Mouse (Mus musculus) heart, embryonic 12.5 days (tissue): ENCODE measurements around the gene Cep295nl. TPM values are rescaled to one million over a fixed set of nuclear protein-coding genes. Genes with fewer than 3 reads are reported as not detected.
"Not testable (repeated sequence)": the region's sequence is repeated elsewhere in the genome, so short reads cannot be mapped to it uniquely, and the experiment has no call there.

Experiments
- ATAC-seq: fragments of 200-750 bp; cut with Nextera tagmentation; 2 replicates; pipeline ENCODE4 v1.8.0; 2017; ENCODE audit warnings: moderate TSS enrichment, moderate library complexity; ENCODE audit not compliant: insufficient number of reproducible peaks, low FRiP score
- H3K27ac ChIP-seq: fragments of 300-500 bp; sonication (generic); 2 replicates; pipeline ENCODE4 v1.5.1; 2016; ENCODE audit warnings: mild to moderate bottlenecking, moderate library complexity; ENCODE audit not compliant: poor library complexity, severe bottlenecking
- H3K27me3 ChIP-seq: fragments of 300-500 bp; sonication (generic); replicated peaks from 2 replicates; pipeline ENCODE4 v1.6.1; 2016; ENCODE audit warnings: mild to moderate bottlenecking, moderate library complexity
- H3K36me3 ChIP-seq: fragments of 300-500 bp; sonication (generic); 2 replicates; pipeline ENCODE4 v1.6.1; 2016; ENCODE audit warnings: mild to moderate bottlenecking, moderate library complexity
- H3K4me1 ChIP-seq: fragments of 300-500 bp; sonication (generic); replicated peaks from 2 replicates; pipeline ENCODE4 v1.6.1; 2016; ENCODE audit warnings: mild to moderate bottlenecking
- H3K4me2 ChIP-seq: fragments of 300-500 bp; sonication (generic); 2 replicates; pipeline ENCODE4 v1.6.1; 2016; ENCODE audit warnings: mild to moderate bottlenecking, moderate library complexity
- H3K4me3 ChIP-seq: fragments of 300-500 bp; sonication (generic); 2 replicates; pipeline ENCODE4 v1.5.1; 2016; ENCODE audit warnings: mild to moderate bottlenecking
- H3K9ac ChIP-seq: fragments of 300-500 bp; sonication (generic); 2 replicates; pipeline ENCODE4 v1.6.1; 2016; ENCODE audit warnings: mild to moderate bottlenecking, moderate library complexity
- H3K9me3 ChIP-seq: fragments of 300-500 bp; sonication (generic); replicated peaks from 2 replicates; pipeline ENCODE4 v1.6.1; 2016; ENCODE audit warnings: mild to moderate bottlenecking, moderate library complexity
- WGBS: fragments of 180-500 bp; shearing (Covaris S2); methylation state at CpG from one replicate; pipeline ENCODE4 v1.1.7; 2016; 5-methylcytosine and 5-hydroxymethylcytosine counted together
- polyA plus RNA-seq: library from polyadenylated mRNA; unstranded; fragments of >200 nt; fragmentation: Nextera tagmentation; extraction: Ambion mirVana; gene quantifications from 2 replicates; pipeline ENCODE4 v1.2.1, GENCODE M21; 2016

The Cep295nl gene
- polyA plus RNA-seq, 1 experiment from 2014 or later, result 0.24 TPM

DNA sequence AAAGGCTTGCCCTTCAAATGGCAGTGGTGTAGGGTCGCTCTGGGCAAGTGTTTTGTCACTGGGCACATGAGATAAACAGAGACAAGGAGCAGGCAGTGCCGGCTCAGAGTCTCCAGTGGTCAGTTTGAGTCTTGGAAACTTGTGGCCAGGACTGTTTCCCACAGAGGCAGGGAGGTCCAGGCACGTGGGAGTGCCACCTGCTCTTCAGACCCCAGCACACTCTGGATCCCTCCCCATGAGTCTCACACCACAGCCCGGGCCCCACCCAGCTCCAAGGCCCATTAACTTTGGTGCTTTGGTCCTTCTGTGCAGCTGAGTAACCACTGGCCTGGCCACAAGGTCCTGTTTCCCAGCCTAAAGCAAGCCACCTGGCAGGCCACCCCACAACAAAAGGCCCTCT lies 20.3 kb downstream of the Cep295nl start:
- peaks cover 25% of the 10 kb centered on the region for H3K36me3 ChIP-seq
- ATAC-seq, result no peak
- H3K9me3 ChIP-seq, result no peaks in the 10 kb centered on the region
- H3K4me3 ChIP-seq, result no peak overlapping the region
- H3K27me3 ChIP-seq, result no peaks in the 10 kb centered on the region
- no peak overlapping the region for H3K9ac ChIP-seq
- WGBS, result 49% methylated on average over 4 of the region's 4 CpGs
- H3K4me1 ChIP-seq, result peaks cover 25% of the 10 kb centered on the region
- no peak overlapping the region for H3K4me2 ChIP-seq
- H3K27ac ChIP-seq, result no peak overlapping the region

DNA sequence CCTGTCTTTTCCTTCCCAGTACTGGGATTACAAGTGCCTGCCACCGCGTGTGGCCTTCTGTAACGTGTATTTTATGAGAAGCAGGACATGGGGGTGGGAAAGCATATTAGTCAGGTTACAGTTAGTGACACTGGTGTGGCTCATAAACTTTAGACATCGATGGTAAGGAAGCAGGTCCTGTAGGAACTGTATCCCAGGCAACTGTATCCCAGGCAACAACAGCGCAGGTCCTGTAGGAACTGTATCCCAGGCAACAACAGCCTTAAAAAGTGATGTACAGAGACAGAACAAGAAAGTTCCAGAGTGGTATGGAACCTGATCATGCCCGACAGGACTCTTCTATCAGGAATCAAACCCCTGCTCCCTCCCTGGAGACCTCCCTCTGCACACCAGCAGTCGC lies 20.8 kb downstream of the Cep295nl start:
- H3K27ac ChIP-seq, result no peak overlapping the region
- H3K27me3 ChIP-seq, result no peaks in the 10 kb centered on the region
- no peak for ATAC-seq
- WGBS, result 78% methylated on average over 7 of the region's 7 CpGs
- H3K36me3 ChIP-seq, result peaks cover 25% of the 10 kb centered on the region
- peaks cover 28% of the 10 kb centered on the region for H3K4me1 ChIP-seq
- H3K9me3 ChIP-seq, result no peaks in the 10 kb centered on the region
- H3K4me2 ChIP-seq, result no peak overlapping the region
- H3K4me3 ChIP-seq, result no peak overlapping the region
- H3K9ac ChIP-seq, result no peak overlapping the region

DNA sequence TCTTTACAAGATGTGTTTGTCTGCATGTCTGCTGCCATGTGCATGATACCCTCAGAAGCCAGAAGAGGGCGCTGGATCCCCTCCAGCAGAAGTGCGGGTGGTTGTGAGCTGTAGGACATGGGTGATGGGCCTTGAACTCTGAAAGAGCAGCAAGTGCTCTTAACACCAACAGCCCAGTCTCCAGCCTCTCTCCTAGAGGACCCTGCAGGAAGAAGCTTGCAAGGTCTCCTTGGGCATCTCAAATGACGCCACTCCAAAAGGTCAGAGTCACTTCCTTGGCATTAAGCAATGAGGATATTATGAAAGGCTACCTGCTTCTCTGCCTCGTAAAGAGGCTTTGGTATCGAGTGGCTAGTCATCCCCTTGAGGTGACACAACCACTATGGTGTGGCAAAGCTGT lies 23.6 kb downstream of the Cep295nl start:
- Histone ChIP-seq H3K9me3 (no peaks in the 10 kb centered on the region), H3K36me3 (peaks cover 40% of the 10 kb centered on the region), H3K4me3 (no peak overlapping the region), H3K27me3 (no peaks in the 10 kb centered on the region), H3K4me1 (peaks cover 22% of the 10 kb centered on the region), H3K4me2 (no peak overlapping the region), H3K9ac (no peak overlapping the region), H3K27ac (no peak overlapping the region)
- WGBS, result 64% methylated on average over 5 of the region's 5 CpGs
- no peak for ATAC-seq

DNA sequence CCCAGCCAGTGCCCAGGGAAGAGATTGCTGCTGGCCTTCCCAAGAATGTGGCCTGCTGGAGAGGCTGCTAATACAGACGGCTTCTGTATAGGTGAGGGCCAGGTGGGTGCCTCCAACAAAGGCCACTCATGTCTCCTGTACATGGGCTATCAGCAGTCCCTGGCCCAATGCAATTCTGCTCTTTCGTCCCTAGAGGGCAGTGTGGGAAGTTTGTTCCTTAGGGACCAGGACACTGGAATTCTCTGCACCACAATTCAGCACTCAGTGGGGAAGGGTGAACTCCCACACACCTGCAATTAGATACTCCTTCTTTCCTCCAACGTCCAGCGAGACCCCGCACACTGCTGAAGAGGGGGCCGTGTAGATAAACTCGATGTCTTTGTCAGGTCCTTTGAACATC lies 25.2 kb downstream of the Cep295nl start:
- H3K9ac ChIP-seq, result no peak overlapping the region
- H3K36me3 ChIP-seq, result peaks cover 46% of the 10 kb centered on the region
- peak; percentile 18; the same call in 1 of the 2 replicates for ATAC-seq
- 0 out of 2 replicates have a peak overlapping the region, but pooled peaks have one; percentile 7 for H3K27ac ChIP-seq
- no peak overlapping the region for H3K4me3 ChIP-seq
- WGBS, result 16% methylated on average over 7 of the region's 7 CpGs
- H3K4me1 ChIP-seq, result peaks cover 19% of the 10 kb centered on the region
- H3K9me3 ChIP-seq, result no peaks in the 10 kb centered on the region
- no peaks in the 10 kb centered on the region for H3K27me3 ChIP-seq
- H3K4me2 ChIP-seq, result no peak overlapping the region

DNA sequence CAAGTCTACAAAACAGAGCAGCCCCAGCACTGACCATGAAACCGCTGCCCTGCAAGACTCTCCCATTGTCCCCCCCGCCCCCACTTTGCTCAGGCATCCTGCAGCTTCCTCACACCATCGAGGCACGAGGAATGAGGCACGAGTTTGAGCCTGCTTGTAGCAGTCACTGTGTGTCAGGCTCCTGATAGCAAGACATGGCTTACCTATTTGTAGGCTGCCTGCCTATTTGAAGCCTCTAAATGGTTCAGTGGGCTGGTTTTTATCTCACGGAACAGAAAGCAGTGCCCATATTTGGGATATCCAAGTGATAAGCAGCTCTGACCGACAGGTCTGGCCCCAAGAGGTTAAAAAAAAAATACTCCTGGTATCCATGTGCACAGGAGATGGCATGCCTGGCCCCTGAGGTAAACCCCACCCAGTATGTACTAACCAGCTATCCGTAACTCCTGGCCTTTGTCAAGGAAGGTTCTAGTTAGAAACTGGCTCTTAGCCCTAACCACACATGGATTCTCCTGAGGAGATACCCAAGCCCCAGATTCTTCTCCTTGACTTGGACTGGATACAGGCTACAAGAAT lies 26.0 kb downstream of the Cep295nl start:
- Histone ChIP-seq H3K4me1 (peaks cover 19% of the 10 kb centered on the region), H3K27ac (0 out of 2 replicates have a peak overlapping the region, but pooled peaks have one; percentile 7), H3K27me3 (no peaks in the 10 kb centered on the region), H3K4me3 (no peak overlapping the region), H3K4me2 (no peak overlapping the region), H3K9ac (no peak overlapping the region), H3K9me3 (no peaks in the 10 kb centered on the region), H3K36me3 (peaks cover 54% of the 10 kb centered on the region)
- no peak for ATAC-seq
- WGBS, result 36% methylated on average over 8 of the region's 8 CpGs

DNA sequence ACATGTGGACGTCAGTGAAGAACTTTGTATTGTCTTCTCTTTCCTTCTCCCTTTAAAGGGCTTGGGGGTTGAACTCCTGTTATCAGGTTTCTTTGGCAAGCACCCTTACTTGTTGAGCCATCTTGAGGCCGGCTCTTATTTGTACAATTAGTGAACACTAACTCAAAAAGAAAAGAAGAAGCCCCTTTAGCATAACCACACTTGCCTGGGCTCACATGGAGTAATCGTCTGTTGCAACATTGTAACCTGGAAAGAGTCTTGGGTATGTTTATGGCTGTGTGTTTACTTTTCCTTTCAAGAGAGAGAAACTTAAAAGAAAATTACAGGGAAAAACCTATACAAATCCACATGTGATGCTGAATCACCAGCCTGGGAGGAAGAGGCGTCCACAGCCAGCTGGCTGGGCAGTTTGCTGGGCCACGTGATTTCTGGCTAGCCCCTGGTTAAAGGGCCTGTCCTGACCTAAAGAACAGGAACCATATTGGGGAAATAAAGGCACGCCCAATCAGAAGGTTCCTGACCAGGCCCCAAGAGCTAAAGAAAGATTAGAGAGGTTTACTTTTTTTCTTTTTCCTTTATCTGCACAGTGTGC lies 30.1 kb downstream of the Cep295nl start:
- H3K9me3 ChIP-seq, result peaks cover 15% of the 10 kb centered on the region
- no peaks in the 10 kb centered on the region for H3K27me3 ChIP-seq
- no peak for ATAC-seq
- no peak overlapping the region for H3K4me3 ChIP-seq
- no peak overlapping the region for H3K4me2 ChIP-seq
- 77% methylated on average over 6 of the region's 6 CpGs for WGBS
- no peak overlapping the region for H3K27ac ChIP-seq
- H3K4me1 ChIP-seq, result peaks cover 15% of the 10 kb centered on the region
- H3K36me3 ChIP-seq, result peaks cover 65% of the 10 kb centered on the region
- no peak overlapping the region for H3K9ac ChIP-seq

DNA sequence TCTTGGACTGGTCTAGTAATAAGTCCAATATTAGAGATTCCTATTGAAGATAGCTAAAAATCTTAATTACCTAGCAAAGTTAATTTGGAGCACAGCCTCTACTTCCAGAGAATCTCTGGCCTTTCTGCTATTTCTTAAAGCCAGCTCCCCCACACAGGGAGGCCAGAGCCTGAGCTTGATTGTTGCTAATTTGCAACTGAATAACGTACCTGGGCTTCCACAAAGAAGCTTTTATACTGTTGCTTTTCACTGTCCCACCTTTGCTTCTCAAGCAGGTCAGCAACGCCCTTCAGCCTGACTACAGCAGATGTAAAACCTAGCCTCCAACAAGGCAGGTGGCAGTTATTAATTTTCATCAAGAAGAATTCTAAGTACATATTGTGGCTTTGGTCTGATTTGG lies 34.3 kb downstream of the Cep295nl start:
- not testable (repeated sequence) for ATAC-seq, H3K4me2 ChIP-seq, H3K27me3 ChIP-seq, H3K4me1 ChIP-seq, H3K4me3 ChIP-seq, H3K27ac ChIP-seq, H3K9ac ChIP-seq
- Histone ChIP-seq H3K9me3 (peaks cover 15% of the 10 kb centered on the region), H3K36me3 (peaks cover 60% of the 10 kb centered on the region)
- 83% methylated on average over 2 of the region's 2 CpGs for WGBS

DNA sequence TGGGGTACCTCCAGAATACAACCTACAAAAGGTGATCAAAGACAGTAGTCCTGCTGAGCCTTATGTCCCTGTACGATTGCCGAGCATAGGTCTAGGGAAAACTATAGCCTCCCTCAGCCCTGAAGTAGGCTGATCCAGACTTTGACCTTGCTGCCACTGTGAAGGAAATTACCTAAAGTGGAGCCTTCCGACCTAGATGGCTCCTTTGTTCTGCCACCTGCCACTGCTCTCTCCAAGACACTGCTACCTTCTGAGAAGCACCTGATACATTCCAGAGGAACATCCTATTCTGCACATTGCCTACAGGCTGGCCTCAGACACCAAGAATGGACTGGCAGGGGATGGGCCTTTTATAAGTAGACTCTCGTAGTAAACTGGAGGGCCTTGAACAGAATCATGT lies 38.3 kb downstream of the Cep295nl start:
- WGBS, result 85% methylated on average over 4 of the region's 4 CpGs
- H3K4me3 ChIP-seq, H3K9ac ChIP-seq, H3K4me1 ChIP-seq, H3K27me3 ChIP-seq, ATAC-seq, H3K4me2 ChIP-seq, H3K27ac ChIP-seq: not testable (repeated sequence)
- peaks cover 12% of the 10 kb centered on the region for H3K9me3 ChIP-seq
- H3K36me3 ChIP-seq, result peaks cover 39% of the 10 kb centered on the region

DNA sequence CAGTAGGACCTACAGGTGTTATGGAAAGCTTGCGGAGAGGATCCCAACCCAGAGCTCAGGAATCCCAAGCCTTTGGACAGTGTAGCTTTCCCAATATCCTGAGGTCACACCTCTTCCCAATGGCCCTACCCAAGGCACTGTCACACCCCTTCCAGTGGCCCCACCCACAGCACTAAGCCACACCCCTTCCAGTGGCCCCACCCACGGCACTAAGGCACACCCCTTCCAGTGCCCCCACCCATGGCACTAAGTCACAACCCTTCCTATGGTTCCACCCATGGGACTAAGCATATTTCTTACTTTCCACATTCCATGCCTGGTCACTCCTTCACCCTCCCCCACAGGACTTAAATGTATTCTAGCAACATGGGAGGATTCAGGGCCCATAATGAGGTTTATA lies 43.5 kb downstream of the Cep295nl start:
- no peak overlapping the region for H3K27ac ChIP-seq
- H3K36me3 ChIP-seq, result peaks cover 20% of the 10 kb centered on the region
- no peak overlapping the region for H3K4me3 ChIP-seq
- ATAC-seq, result 0 out of 2 replicates have a peak, but pooled peaks have one; percentile 43
- no peaks in the 10 kb centered on the region for H3K9me3 ChIP-seq
- H3K4me1 ChIP-seq, result no peaks in the 10 kb centered on the region
- no peak overlapping the region for H3K4me2 ChIP-seq
- H3K9ac ChIP-seq, result no peak overlapping the region
- 73% methylated on average over 2 of the region's 2 CpGs for WGBS
- H3K27me3 ChIP-seq, result no peaks in the 10 kb centered on the region

DNA sequence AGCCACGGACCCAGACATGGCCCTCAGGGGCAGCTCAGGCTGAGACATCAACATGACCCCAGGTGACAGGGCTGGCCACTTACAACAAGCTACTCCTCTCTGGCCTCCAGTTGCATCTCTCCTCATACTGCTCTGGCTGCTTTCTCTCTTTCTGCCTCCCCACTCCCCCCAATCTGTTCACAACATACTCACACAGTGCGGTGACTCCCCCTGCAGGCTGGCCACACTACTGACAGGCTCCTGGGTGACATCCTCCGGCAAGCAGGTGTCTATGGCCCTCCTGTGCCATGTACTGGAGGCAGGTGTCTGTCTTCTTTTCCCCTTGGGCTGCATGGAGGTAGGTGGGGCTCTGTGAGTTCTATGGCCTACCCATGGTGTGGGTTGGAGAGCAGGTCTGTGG lies 44.3 kb downstream of the Cep295nl start:
- H3K9ac ChIP-seq, result no peak overlapping the region
- no peaks in the 10 kb centered on the region for H3K27me3 ChIP-seq
- peaks cover 12% of the 10 kb centered on the region for H3K36me3 ChIP-seq
- H3K27ac ChIP-seq, result no peak overlapping the region
- no peak overlapping the region for H3K4me3 ChIP-seq
- ATAC-seq, result no peak
- no peak overlapping the region for H3K4me2 ChIP-seq
- H3K9me3 ChIP-seq, result no peaks in the 10 kb centered on the region
- WGBS, result 74% methylated on average over 3 of the region's 3 CpGs
- H3K4me1 ChIP-seq, result no peaks in the 10 kb centered on the region

DNA sequence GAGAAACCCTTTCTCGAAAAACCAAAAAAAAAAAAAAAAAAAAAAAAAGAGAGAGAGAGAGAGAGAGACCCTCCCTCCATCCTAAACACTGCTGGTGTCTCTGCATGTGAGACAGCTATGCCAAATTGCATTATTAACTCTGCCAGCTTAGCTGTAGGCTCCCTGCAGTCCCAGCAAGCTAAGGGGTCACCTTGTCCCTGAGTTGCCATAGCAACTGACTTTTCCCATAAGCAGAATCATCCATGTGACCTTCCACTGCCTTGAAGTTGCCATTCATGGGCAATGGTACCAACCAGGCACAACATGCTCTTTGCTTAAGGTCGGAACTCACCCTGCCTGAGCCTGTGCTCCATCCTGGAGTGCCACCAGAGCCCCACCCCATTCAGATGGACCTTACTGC lies 47.3 kb downstream of the Cep295nl start:
- Histone ChIP-seq H3K27me3 (no peaks in the 10 kb centered on the region), H3K9ac (no peak overlapping the region), H3K4me1 (peaks cover 4% of the 10 kb centered on the region), H3K27ac (no peak overlapping the region), H3K36me3 (no peaks in the 10 kb centered on the region), H3K4me3 (no peak overlapping the region), H3K4me2 (no peak overlapping the region), H3K9me3 (no peaks in the 10 kb centered on the region)
- ATAC-seq, result no peak
- 64% methylated on average over 2 of the region's 2 CpGs for WGBS

DNA sequence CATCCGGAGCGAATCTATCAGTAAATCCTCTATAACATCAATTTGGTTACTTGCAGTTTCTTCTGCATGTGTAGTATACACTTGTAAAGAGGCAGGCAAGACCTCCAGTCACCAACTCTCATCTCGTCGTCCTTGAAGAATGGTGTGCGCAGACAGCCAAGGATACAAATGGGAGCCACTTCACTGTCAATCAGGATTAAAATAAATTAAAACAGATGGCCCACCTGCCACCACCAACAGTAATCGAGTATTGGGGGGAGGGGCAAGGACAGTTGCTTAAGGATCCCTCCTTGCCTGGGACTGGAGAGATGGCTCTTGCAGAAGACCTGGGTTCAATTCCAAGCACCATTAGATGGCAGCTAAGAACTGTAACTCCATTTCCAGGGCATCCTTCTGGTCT lies 49.6 kb downstream of the Cep295nl start:
- Histone ChIP-seq H3K27ac (no peak overlapping the region), H3K36me3 (peaks cover 2% of the 10 kb centered on the region), H3K9ac (no peak overlapping the region), H3K4me3 (no peak overlapping the region), H3K27me3 (no peaks in the 10 kb centered on the region), H3K9me3 (no peaks in the 10 kb centered on the region), H3K4me2 (no peak overlapping the region), H3K4me1 (peaks cover 14% of the 10 kb centered on the region)
- WGBS, result 58% methylated on average over 6 of the region's 6 CpGs
- no peak for ATAC-seq
